Mouse (Mus musculus) spleen, adult 2 months (tissue): ENCODE data around the gene Lrguk. TPM values are rescaled to one million over a fixed set of nuclear protein-coding genes. Genes with fewer than 3 reads are reported as not detected.
A peak's percentile ranks its signal among the peaks of the same experiment; 100 is the strongest.

Source experiments
- DNase-seq, 2 experiments: peaks; one replicate each; pipeline versions ENCODE4 v3.0.0 to v3.0.0-alpha.2; 2012 to 2021; ENCODE audit warnings: low spot score in 2 of 2, low read depth in 1 of 2
- H3K27ac ChIP-seq: fragments of 200-500 bp; 2 replicates; pipeline ENCODE4 v1.5.1; 2012; ENCODE audit warnings: low read length, inconsistent platforms; ENCODE audit not compliant: insufficient read depth
- H3K27me3 ChIP-seq: fragments of 200-500 bp; 2 replicates; pipeline ENCODE4 v1.6.1; 2012; ENCODE audit warnings: mild to moderate bottlenecking, moderate library complexity, low read length, inconsistent platforms; ENCODE audit not compliant: control insufficient read depth, insufficient read depth
- H3K36me3 ChIP-seq: fragments of 200-500 bp; 2 replicates; pipeline ENCODE4 v1.6.1; 2012; ENCODE audit warnings: mild to moderate bottlenecking, low read length, inconsistent platforms; ENCODE audit not compliant: control insufficient read depth, insufficient read depth
- H3K4me1 ChIP-seq: fragments of 200-500 bp; 2 replicates; pipeline ENCODE4 v1.6.1; 2011; ENCODE audit warnings: inconsistent platforms; ENCODE audit not compliant: control insufficient read depth, insufficient read depth, insufficient read length
- H3K4me3 ChIP-seq: fragments of 200-500 bp; 2 replicates; pipeline ENCODE4 v1.5.1; 2011; ENCODE audit warnings: mild to moderate bottlenecking, inconsistent platforms; ENCODE audit not compliant: insufficient read depth, insufficient read length; ENCODE audit errors: extremely low read depth
- CTCF ChIP-seq: fragments of 200-500 bp; IDR thresholded peaks from 2 replicates; pipeline ENCODE4 v1.5.1; 2011; ENCODE audit warnings: mild to moderate bottlenecking, inconsistent platforms; ENCODE audit not compliant: insufficient read depth, insufficient read length, insufficient replicate concordance; ENCODE audit errors: extremely low read depth
- POLR2A ChIP-seq: fragments of 200-500 bp; IDR thresholded peaks from 2 replicates; pipeline ENCODE4 v1.6.1; 2011; ENCODE audit warnings: low read depth, low read length, inconsistent platforms
- WGBS: fragments of 180-500 bp; shearing (Covaris S2); methylation state at CpG from one replicate; pipeline ENCODE4 v1.1.7; 2018; 5-methylcytosine and 5-hydroxymethylcytosine counted together
- polyA plus RNA-seq: library from polyadenylated mRNA; depleted of rRNA; stranded (reverse); fragments of >200 nt; gene quantifications from 2 replicates; pipeline ENCODE4 v1.2.3, GENCODE M21; 2012

Lrguk gene
- polyA plus RNA-seq, 1 experiment = 0.01 TPM

DNA sequence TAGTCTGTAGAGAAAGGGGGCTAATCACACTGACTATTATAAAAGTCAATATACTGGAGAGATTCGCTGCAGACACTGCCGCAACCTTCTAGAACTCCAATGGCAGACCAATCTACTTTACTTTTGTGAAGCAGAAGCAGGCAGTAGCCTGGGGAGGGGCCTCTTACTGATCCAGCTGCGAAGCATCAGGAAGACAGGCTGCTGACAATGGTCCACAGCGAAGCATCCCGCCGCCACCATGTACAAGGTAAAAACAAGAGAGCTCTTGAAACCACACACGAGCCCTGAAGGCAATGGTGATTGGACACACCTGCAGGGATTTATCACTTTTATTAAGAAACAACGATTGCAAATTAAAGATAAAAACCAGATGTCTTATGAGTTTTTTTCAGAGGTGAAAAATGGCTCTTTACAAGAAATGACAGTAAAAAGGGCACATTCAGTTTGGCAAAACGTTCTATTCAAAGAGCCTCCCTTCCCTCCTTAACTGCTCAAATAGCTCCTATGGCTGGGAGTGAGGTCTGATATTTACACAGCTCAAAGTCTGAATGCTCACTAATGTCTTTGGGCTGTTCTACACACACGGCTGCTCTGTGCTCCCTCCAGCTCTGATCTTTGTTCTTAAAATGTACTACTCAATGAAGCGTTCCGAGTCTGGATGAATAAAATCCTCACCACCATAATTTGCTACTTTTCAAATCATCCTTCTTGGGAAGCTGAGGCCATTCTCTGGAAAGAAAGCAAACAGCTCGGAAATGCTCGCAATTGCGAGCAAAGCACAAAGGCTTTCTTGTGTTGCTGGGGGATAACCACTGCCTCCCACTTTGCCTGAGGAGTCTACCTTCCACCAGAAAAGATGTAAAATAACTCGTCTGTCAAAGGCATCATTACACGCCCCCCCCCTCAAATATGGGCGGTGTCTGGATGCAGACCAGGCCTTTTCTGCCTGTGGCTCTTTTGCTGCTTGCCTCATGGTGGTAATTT is 124.1 kb downstream of the Lrguk start:
- WGBS = 78% methylated on average over 18 of the region's 18 CpGs
- H3K27ac ChIP-seq = no peak overlapping the region

DNA sequence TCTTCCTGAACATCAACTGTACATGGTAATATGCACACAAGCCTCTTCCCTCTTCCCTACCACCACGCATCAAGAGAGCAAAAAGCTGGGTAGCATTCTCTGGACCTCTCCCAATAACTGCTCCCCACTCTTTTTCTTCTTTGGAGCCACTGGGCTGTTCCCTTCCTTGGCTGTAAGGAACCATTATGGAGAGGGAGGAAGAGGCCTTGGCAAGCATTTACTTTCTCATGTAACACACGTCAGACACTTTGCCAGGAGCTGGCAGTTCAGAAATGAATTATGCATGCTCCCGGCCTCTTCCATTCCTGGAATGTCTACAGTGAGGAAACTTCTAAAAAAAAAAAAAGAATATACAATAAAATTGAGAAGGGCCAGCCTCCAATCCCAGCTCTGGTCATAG is 125.0 kb downstream of the Lrguk start:
- WGBS = 79% methylated on average over 3 of the region's 3 CpGs
- Histone ChIP-seq H3K4me3 (no peak overlapping the region), H3K27me3 (no peaks in the 10 kb centered on the region), H3K36me3 (peaks cover 11% of the 10 kb centered on the region), H3K4me1 (peaks cover 12% of the 10 kb centered on the region; the same call in 1 of the 2 replicates), H3K27ac (no peak overlapping the region)
- TF ChIP-seq CTCF = no peak
- TF ChIP-seq POLR2A = no peak
- DNase-seq = no peak

More for the DNA sequence above, 124.1 kb downstream of the Lrguk start:
- H3K27me3 ChIP-seq = no peaks in the 10 kb centered on the region
- no peak for DNase-seq
- peaks cover 8% of the 10 kb centered on the region for H3K36me3 ChIP-seq
- no peak for TF ChIP-seq CTCF
- no peak for TF ChIP-seq POLR2A
- H3K4me3 ChIP-seq = no peak overlapping the region
- peaks cover 12% of the 10 kb centered on the region; the same call in 1 of the 2 replicates for H3K4me1 ChIP-seq

DNA sequence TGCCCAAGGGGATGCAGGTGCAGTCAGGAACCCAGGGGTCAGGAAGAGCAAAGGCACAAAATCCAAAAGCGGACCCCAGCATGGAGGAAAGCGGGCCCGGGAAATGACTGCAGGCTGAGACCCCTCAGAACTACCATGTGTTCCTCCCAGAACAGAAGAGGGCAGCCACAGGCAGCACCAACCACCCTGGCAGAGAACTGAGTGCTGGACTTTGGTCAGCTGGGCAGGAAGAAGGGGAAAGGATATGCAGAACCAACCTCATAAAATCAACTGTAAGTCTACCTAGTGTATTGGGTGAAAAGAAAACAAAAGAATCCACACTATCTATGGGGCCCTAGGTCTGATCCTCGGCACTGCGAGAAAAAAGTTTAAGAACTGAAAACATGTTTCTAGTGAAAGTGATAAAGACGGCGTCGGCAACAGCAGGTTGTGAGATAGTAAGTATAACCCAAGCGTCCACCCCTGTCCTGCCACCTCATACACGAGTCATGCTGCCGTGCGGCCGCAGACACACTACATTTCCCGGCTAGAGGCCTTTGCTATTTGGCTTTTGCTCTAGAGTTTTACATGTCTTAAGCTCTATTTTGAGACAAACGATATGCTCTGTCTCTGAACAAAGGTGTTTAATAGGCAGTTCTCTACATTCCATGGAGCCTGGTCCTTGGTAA is 126.0 kb downstream of the Lrguk start:
- no peak overlapping the region for H3K27ac ChIP-seq
- DNase-seq = no peak
- peaks cover 12% of the 10 kb centered on the region; the same call in 1 of the 2 replicates for H3K4me1 ChIP-seq
- peaks cover 15% of the 10 kb centered on the region for H3K36me3 ChIP-seq
- WGBS = 44% methylated on average over 15 of the region's 15 CpGs
- no peak overlapping the region for H3K4me3 ChIP-seq
- no peaks in the 10 kb centered on the region for H3K27me3 ChIP-seq
- no peak for TF ChIP-seq CTCF
- TF ChIP-seq POLR2A = no peak

DNA sequence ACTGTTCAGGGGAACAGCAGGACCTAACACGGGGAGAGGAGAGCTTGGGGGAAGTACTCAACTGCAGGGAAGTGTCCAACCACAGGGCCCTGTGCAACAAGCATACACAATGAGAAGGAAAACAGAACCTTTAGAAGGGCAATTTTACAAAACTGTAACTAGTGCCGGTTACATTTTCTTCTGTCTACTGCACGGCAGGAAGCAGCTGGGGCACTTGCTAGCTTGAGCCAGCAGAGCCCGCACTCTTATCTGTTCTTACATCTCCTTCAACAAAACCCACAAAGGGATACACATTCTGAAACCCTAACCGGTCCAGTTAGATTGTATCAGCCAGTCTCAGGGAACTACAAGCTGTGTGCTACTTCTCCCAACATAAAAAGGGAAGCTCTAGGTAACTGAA is 126.8 kb downstream of the Lrguk start:
- no peak for TF ChIP-seq POLR2A
- no peak for TF ChIP-seq CTCF
- Histone ChIP-seq H3K36me3 (peaks cover 22% of the 10 kb centered on the region), H3K4me3 (no peak overlapping the region), H3K27me3 (no peaks in the 10 kb centered on the region), H3K4me1 (peaks cover 12% of the 10 kb centered on the region; the same call in 1 of the 2 replicates), H3K27ac (0 out of 2 replicates have a peak overlapping the region, but pooled peaks have one; percentile 3)
- 5% methylated on average over 5 of the region's 5 CpGs for WGBS
- peak in 1 of 2 experiments; percentile 24 for DNase-seq

- H3K4me3 ChIP-seq = no peak overlapping the region
- H3K27ac ChIP-seq = no peak overlapping the region
- TF ChIP-seq CTCF = no peak
- H3K4me1 ChIP-seq = peaks cover 12% of the 10 kb centered on the region; the same call in 1 of the 2 replicates
- peaks cover 24% of the 10 kb centered on the region for H3K36me3 ChIP-seq
- DNase-seq = no peak
- no peaks in the 10 kb centered on the region for H3K27me3 ChIP-seq
- WGBS = 64% methylated on average over 14 of the region's 14 CpGs
Observed at GRCm38 (mm10) chr6:34156841-34157748, 127.8 kb downstream of the Lrguk start.

GRCm38 (mm10) chr6:34159998-34160815 is 131.0 kb downstream of the Lrguk start:
- no peak for DNase-seq
- H3K4me1 ChIP-seq = peaks cover 12% of the 10 kb centered on the region; the same call in 1 of the 2 replicates
- H3K36me3 ChIP-seq = peaks cover 36% of the 10 kb centered on the region
- no peaks in the 10 kb centered on the region for H3K27me3 ChIP-seq
- H3K27ac ChIP-seq = no peak overlapping the region
- no peak overlapping the region for H3K4me3 ChIP-seq
- no peak for TF ChIP-seq CTCF
- 90% methylated on average over 23 of the region's 23 CpGs for WGBS
